Mouse (Mus musculus): ENCODE data around the gene Epor.

Gene Epor

GRCm38 (mm10) chr9:21968883-21969282 lies 5.6 kb upstream of the Epor start:
- DNase-seq (ENCODE audit: extremely low read depth, low read depth) = no peak

GRCm38 (mm10) chr9:21962416-21963059 lies 768 bp downstream of the Epor start:
- peak; percentile 99 for DNase-seq (ENCODE audit: extremely low read depth, low read depth)

GRCm38 (mm10) chr9:21962010-21962409 lies 1.3 kb downstream of the Epor start:
- DNase-seq (ENCODE audit: extremely low read depth, low read depth) = no peak

- DNase-seq (ENCODE audit: extremely low read depth, low read depth) = no peak
These were observed 1.8 kb downstream of the Epor start for GRCm38 (mm10) chr9:21961366-21961980.

GRCm38 (mm10) chr9:21960558-21961208 lies 2.6 kb downstream of the Epor start:
- no peak for DNase-seq (ENCODE audit: extremely low read depth, low read depth)

GRCm38 (mm10) chr9:21960135-21960534 lies 3.2 kb downstream of the Epor start:
- no peak for DNase-seq (ENCODE audit: extremely low read depth, low read depth)

GRCm38 (mm10) chr9:21959244-21959643 lies 4.1 kb downstream of the Epor start:
- no peak for DNase-seq (ENCODE audit: extremely low read depth, low read depth)

GRCm38 (mm10) chr9:21958372-21958771 lies 4.9 kb downstream of the Epor start:
- no peak for DNase-seq (ENCODE audit: extremely low read depth, low read depth)

GRCm38 (mm10) chr9:21955570-21956281 lies 7.6 kb downstream of the Epor start, which contains the start of gene Swsap1:
TSS of gene Swsap1 (plus strand) at chr9:21955755.
- peak; percentile 99 for DNase-seq (ENCODE audit: extremely low read depth, low read depth)

GRCm38 (mm10) chr9:21955225-21955569 lies 8.1 kb downstream of the Epor start:
- DNase-seq (ENCODE audit: extremely low read depth, low read depth) = no peak

- no peak for DNase-seq (ENCODE audit: extremely low read depth, low read depth)
These were observed 8.7 kb downstream of the Epor start for GRCm38 (mm10) chr9:21954635-21955034.

- DNase-seq (ENCODE audit: extremely low read depth, low read depth) = no peak
These were observed 9.7 kb downstream of the Epor start for GRCm38 (mm10) chr9:21953600-21953999.

GRCm38 (mm10) chr9:21951977-21952376 lies 11.3 kb downstream of the Epor start:
- DNase-seq (ENCODE audit: extremely low read depth, low read depth) = no peak

- no peak for DNase-seq (ENCODE audit: extremely low read depth, low read depth)
These were observed 13.0 kb downstream of the Epor start for GRCm38 (mm10) chr9:21950322-21950721.

GRCm38 (mm10) chr9:21948790-21949189 lies 14.5 kb downstream of the Epor start:
- no peak for DNase-seq (ENCODE audit: extremely low read depth, low read depth)

- DNase-seq (ENCODE audit: extremely low read depth, low read depth) = no peak
These were observed 15.2 kb downstream of the Epor start for GRCm38 (mm10) chr9:21948146-21948545.

GRCm38 (mm10) chr9:21947540-21948130 lies 15.7 kb downstream of the Epor start:
- DNase-seq (ENCODE audit: extremely low read depth, low read depth) = peak; percentile 44

- DNase-seq (ENCODE audit: extremely low read depth, low read depth) = no peak
These were observed 19.0 kb downstream of the Epor start for GRCm38 (mm10) chr9:21944267-21944666.

GRCm38 (mm10) chr9:21943638-21944037 lies 19.7 kb downstream of the Epor start:
- DNase-seq (ENCODE audit: extremely low read depth, low read depth) = no peak

GRCm38 (mm10) chr9:21943046-21943445 lies 20.3 kb downstream of the Epor start:
- DNase-seq (ENCODE audit: extremely low read depth, low read depth) = no peak

- DNase-seq (ENCODE audit: extremely low read depth, low read depth) = no peak
These were observed 25.0 kb downstream of the Epor start for GRCm38 (mm10) chr9:21938234-21938855.

All from MEL-GATA-1-ER (cell line).